Mouse (Mus musculus) kidney, postnatal 0 days (tissue): ENCODE measurements around the gene Pcbp3. TPM values are rescaled to one million over a fixed set of nuclear protein-coding genes. Genes with fewer than 3 reads are reported as not detected.

Experiments used
- ATAC-seq: fragments of 200-750 bp; cut with Nextera tagmentation; replicated peaks from 2 replicates; pipeline ENCODE4 v1.8.0; 2017; ENCODE audit warnings: low read depth, moderate number of reproducible peaks, moderate TSS enrichment, moderate library complexity; ENCODE audit not compliant: low FRiP score
- DNase-seq: peaks from one replicate; pipeline ENCODE4 v3.0.0-alpha.2; 2016; ENCODE audit warnings: low spot score
- H3K27ac ChIP-seq: fragments of 300-500 bp; sonication (generic); 2 replicates; pipeline ENCODE4 v1.5.1; 2014; ENCODE audit warnings: mild to moderate bottlenecking
- H3K27me3 ChIP-seq: fragments of 300-500 bp; sonication (generic); 2 replicates; pipeline ENCODE4 v1.6.1; 2014; ENCODE audit warnings: low read length, mixed read lengths; ENCODE audit not compliant: insufficient read depth
- H3K36me3 ChIP-seq: fragments of 300-500 bp; sonication (generic); 2 replicates; pipeline ENCODE4 v1.6.1; 2014; ENCODE audit warnings: low read length, mixed read lengths; ENCODE audit not compliant: insufficient read depth
- H3K4me1 ChIP-seq: fragments of 300-500 bp; sonication (generic); replicated peaks from 2 replicates; pipeline ENCODE4 v1.6.1; 2014; ENCODE audit warnings: antibody characterized with exemption, low read length, mixed read lengths; ENCODE audit not compliant: insufficient read depth
- H3K4me2 ChIP-seq: fragments of 300-500 bp; sonication (generic); 2 replicates; pipeline ENCODE4 v1.6.1; 2014; ENCODE audit warnings: mild to moderate bottlenecking, low read length, moderate library complexity, mixed read lengths
- H3K4me3 ChIP-seq: fragments of 300-500 bp; sonication (generic); replicated peaks from 2 replicates; pipeline ENCODE4 v1.5.1; 2014; ENCODE audit warnings: low read depth, low read length
- H3K9ac ChIP-seq: fragments of 300-500 bp; sonication (generic); 2 replicates; pipeline ENCODE4 v1.6.1; 2014; ENCODE audit warnings: low read depth, low read length
- H3K9me3 ChIP-seq: fragments of 300-500 bp; sonication (generic); replicated peaks from 2 replicates; pipeline ENCODE4 v1.6.1; 2016; ENCODE audit warnings: low read length, inconsistent platforms, mixed read lengths
- CTCF ChIP-seq: IDR thresholded peaks from 2 replicates; pipeline ENCODE4 v1.5.1; 2016; ENCODE audit warnings: antibody characterized with exemption, low read depth, mild to moderate bottlenecking, moderate library complexity
- WGBS: fragments of 180-500 bp; shearing (Covaris S2); extraction: QIAGEN DNeasy Blood & Tissue Kit; methylation state at CpG from one replicate; pipeline ENCODE4 v1.1.7; 2014; 5-methylcytosine and 5-hydroxymethylcytosine counted together
- polyA plus RNA-seq: library from polyadenylated mRNA; unstranded; fragments of >200 nt; fragmentation: Nextera tagmentation; extraction: Ambion mirVana; gene quantifications from 2 replicates; pipeline ENCODE4 v1.2.1, GENCODE M21; 2015

Pcbp3 gene
- polyA plus RNA-seq, 1 experiment from 2014 or later = 32.3 TPM

- Histone ChIP-seq H3K4me3 (peak overlapping the region; percentile 9; the same call in 1 of the 2 replicates), H3K9ac (no peak overlapping the region), H3K27me3 (no peaks in the 10 kb centered on the region), H3K4me2 (peak overlapping the region; percentile 54), H3K9me3 (no peaks in the 10 kb centered on the region), H3K36me3 (no peaks in the 10 kb centered on the region), H3K27ac (no peak overlapping the region), H3K4me1 (no peaks in the 10 kb centered on the region)
- TF ChIP-seq CTCF = no peak
- no peak for DNase-seq
- no peak for ATAC-seq
- WGBS = 31% methylated on average over 5 of the region's 5 CpGs
These were observed 237.4 kb downstream of the Pcbp3 start for GRCm38 (mm10) chr10:76724231-76724736.

GRCm38 (mm10) chr10:76722751-76723450, 238.8 kb downstream of the Pcbp3 start:
- no peaks in the 10 kb centered on the region for H3K36me3 ChIP-seq
- TF ChIP-seq CTCF = no peak
- DNase-seq = no peak
- no peak overlapping the region for H3K27ac ChIP-seq
- H3K4me3 ChIP-seq = no peak overlapping the region
- H3K4me1 ChIP-seq = no peaks in the 10 kb centered on the region
- H3K9me3 ChIP-seq = no peaks in the 10 kb centered on the region
- 83% methylated on average over 18 of the region's 18 CpGs for WGBS
- no peak for ATAC-seq
- H3K9ac ChIP-seq = no peak overlapping the region
- H3K4me2 ChIP-seq = no peak overlapping the region
- H3K27me3 ChIP-seq = no peaks in the 10 kb centered on the region

DNA sequence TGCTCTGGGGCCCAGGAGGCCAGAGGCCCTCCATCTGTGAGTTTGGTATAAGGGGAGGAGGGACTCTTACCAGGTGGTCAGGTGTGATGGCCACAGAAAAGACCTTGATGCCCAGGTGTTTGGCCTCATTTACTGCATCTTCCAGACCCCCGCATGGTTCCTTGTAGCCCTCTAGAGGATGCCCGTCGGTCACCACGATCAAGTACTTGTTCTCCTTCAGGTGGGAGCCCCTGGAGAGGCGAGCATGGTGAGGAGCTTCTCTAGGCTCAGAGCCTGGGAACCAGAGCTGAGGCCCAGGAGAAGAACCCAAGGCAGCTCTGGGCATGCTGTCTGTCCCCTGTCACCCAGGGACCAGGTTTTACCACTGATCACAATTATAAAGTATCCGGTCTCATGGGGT, 239.9 kb downstream of the Pcbp3 start:
- Histone ChIP-seq H3K36me3 (no peaks in the 10 kb centered on the region), H3K27me3 (no peaks in the 10 kb centered on the region), H3K9me3 (no peaks in the 10 kb centered on the region), H3K27ac (no peak overlapping the region), H3K4me3 (no peak overlapping the region), H3K4me1 (no peaks in the 10 kb centered on the region), H3K9ac (no peak overlapping the region), H3K4me2 (no peak overlapping the region)
- DNase-seq (no peak), ATAC-seq (no peak)
- 94% methylated on average over 6 of the region's 6 CpGs for WGBS
- no peak for TF ChIP-seq CTCF

GRCm38 (mm10) chr10:76721216-76721615, 240.5 kb downstream of the Pcbp3 start:
- no peaks in the 10 kb centered on the region for H3K36me3 ChIP-seq
- ATAC-seq (no peak), DNase-seq (no peak)
- no peak overlapping the region for H3K4me3 ChIP-seq
- no peak for TF ChIP-seq CTCF
- no peak overlapping the region for H3K27ac ChIP-seq
- WGBS = 83% methylated on average over 11 of the region's 11 CpGs
- H3K9ac ChIP-seq = no peak overlapping the region
- no peaks in the 10 kb centered on the region for H3K27me3 ChIP-seq
- H3K4me1 ChIP-seq = no peaks in the 10 kb centered on the region
- no peak overlapping the region for H3K4me2 ChIP-seq
- no peaks in the 10 kb centered on the region for H3K9me3 ChIP-seq

DNA sequence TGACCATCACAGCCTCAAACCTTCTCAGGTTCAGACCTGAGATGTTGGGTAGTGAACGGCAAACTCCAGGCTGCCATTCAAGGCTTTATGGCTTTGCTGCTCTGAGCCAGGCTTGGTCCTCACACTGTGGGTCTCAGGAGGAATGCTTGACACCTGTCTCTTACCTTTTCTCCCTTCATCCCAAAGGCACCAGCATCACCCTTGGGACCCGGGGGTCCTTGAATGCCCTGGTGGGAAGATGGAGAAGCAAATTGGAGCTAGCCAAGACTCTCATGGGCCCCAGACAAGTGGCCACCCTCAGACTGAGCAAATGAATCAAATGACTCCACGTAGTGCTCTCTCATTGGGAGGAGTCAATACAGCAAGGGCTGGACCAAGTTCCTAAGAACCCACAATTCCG, 244.1 kb downstream of the Pcbp3 start:
- no peak for TF ChIP-seq CTCF
- Histone ChIP-seq H3K9me3 (no peaks in the 10 kb centered on the region), H3K4me2 (no peak overlapping the region), H3K9ac (no peak overlapping the region), H3K27me3 (no peaks in the 10 kb centered on the region), H3K36me3 (no peaks in the 10 kb centered on the region), H3K4me1 (no peaks in the 10 kb centered on the region), H3K4me3 (no peak overlapping the region), H3K27ac (no peak overlapping the region)
- WGBS = 92% methylated on average over 4 of the region's 4 CpGs
- ATAC-seq (no peak), DNase-seq (no peak)

DNA sequence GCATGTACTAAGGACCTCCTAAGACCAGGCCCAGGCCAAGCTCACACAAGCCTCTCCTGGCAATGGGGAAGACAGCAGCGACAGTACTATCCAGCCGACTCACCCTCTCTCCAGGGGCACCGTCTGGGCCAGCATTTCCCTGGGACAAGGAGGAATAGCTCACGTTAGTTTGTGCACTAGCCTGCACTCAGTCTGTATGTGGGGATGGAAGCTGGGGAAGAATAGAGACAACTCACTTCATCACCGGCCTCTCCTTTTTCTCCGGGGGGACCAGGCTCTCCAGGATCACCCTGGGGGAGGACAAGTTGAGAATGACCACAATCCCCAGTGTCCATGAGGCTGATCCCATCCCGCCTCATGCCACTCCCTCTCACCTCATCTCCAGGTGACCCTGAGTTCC, 244.7 kb downstream of the Pcbp3 start:
- Histone ChIP-seq H3K9ac (no peak overlapping the region), H3K4me1 (no peaks in the 10 kb centered on the region), H3K4me3 (no peak overlapping the region), H3K9me3 (no peaks in the 10 kb centered on the region), H3K36me3 (no peaks in the 10 kb centered on the region), H3K27me3 (no peaks in the 10 kb centered on the region), H3K27ac (no peak overlapping the region), H3K4me2 (no peak overlapping the region)
- no peak for DNase-seq
- no peak for ATAC-seq
- WGBS = 87% methylated on average over 7 of the region's 7 CpGs
- no peak for TF ChIP-seq CTCF
